Mouse (Mus musculus): ENCODE data around the gene Ppy. TPM values are rescaled to one million over a fixed set of nuclear protein-coding genes. Genes with fewer than 3 reads are reported as not detected.

Ppy gene
- polyA plus RNA-seq, 1 experiment from 2014 or later, result not detected

GRCm38 (mm10) chr11:102102485-102103258 is 1.6 kb upstream of the Ppy start:
- no peak overlapping the region for H3K9ac ChIP-seq (ENCODE audit: low read length)
- H3K27me3 ChIP-seq (ENCODE audit: control insufficient read depth, insufficient read depth, low read length), result peaks cover 32% of the 10 kb centered on the region
- no peaks in the 10 kb centered on the region for H3K36me3 ChIP-seq (ENCODE audit: control insufficient read depth, insufficient read depth, low read length)
- H3K4me2 ChIP-seq (ENCODE audit: low read depth), result 0 out of 2 replicates have a peak overlapping the region, but pooled peaks have one; percentile 0
- ATAC-seq (ENCODE audit: insufficient read depth, low FRiP score, low TSS enrichment) (no peak), DNase-seq (ENCODE audit: low spot score) (peak; percentile 83)
- peaks cover 3% of the 10 kb centered on the region; the same call in 1 of the 2 replicates for H3K4me1 ChIP-seq (ENCODE audit: control insufficient read depth, insufficient read depth, low read length)
- no peak overlapping the region for H3K27ac ChIP-seq (ENCODE audit: low read depth, low read length)
- no peak overlapping the region for H3K4me3 ChIP-seq (ENCODE audit: low read depth, low read length)
- no peaks in the 10 kb centered on the region for H3K9me3 ChIP-seq (ENCODE audit: control insufficient read depth, low read length)
- 20% methylated on average over 17 of the region's 17 CpGs for WGBS

DNA sequence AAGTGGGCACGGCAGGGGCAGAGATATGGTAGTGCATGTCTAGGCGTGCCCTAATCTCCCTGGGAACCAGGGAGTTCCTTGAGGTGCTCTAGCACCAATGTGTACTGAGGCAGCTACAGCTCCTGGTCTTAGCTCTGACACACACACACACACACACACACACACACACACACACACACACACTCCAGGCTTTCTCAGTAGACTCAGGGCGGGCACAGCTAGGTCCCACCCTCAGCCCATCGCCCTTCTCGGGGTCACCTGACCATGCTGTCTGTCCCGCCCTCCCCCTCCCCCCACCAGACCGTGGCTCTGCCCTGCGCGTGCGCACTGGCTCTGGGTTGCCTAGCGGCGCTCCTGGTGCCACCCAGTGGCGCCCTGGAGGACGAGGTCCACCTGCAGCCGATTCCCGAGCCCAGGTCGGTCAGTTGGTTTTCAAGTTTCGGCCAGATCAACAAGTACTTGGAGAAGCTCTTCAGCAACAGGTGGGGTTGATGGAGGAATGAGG is 4.2 kb downstream of the Ppy start:
- Histone ChIP-seq H3K4me2 (ENCODE audit: low read depth) (peak overlapping the region; percentile 19), H3K4me3 (ENCODE audit: low read depth, low read length) (no peak overlapping the region), H3K27ac (ENCODE audit: low read depth, low read length) (no peak overlapping the region), H3K9me3 (ENCODE audit: control insufficient read depth, low read length) (no peaks in the 10 kb centered on the region), H3K27me3 (ENCODE audit: control insufficient read depth, insufficient read depth, low read length) (no peaks in the 10 kb centered on the region), H3K36me3 (ENCODE audit: control insufficient read depth, insufficient read depth, low read length) (no peaks in the 10 kb centered on the region), H3K4me1 (ENCODE audit: control insufficient read depth, insufficient read depth, low read length) (no peaks in the 10 kb centered on the region), H3K9ac (ENCODE audit: low read length) (peak overlapping the region; percentile 5; the same call in 1 of the 2 replicates)
- DNase-seq (ENCODE audit: low spot score), result peak; percentile 90
- peak; percentile 77 for ATAC-seq (ENCODE audit: insufficient read depth, low FRiP score, low TSS enrichment)
- WGBS, result 9% methylated on average over 16 of the region's 18 CpGs

DNA sequence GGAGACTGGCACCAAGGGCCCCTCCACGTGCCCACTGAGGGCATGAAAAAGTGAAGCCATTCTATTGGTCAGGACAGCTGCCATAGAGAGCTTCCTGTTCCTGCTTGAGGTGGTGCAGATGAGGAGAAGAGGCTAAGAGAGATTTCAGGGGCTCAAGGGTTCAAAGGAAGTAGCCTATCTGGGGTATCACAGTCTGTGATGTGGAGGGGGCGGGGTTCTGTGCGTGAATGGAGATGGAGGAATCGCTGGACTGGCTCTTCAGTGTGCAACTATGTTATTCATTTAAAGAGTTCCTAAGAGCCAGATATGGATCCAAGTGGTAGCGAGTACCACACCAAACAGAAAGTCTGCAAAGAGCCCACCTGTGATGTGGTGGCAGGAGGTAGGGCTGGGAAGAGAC is 4.7 kb downstream of the Ppy start:
- Histone ChIP-seq H3K4me1 (ENCODE audit: control insufficient read depth, insufficient read depth, low read length) (no peaks in the 10 kb centered on the region), H3K4me3 (ENCODE audit: low read depth, low read length) (no peak overlapping the region), H3K27me3 (ENCODE audit: control insufficient read depth, insufficient read depth, low read length) (no peaks in the 10 kb centered on the region), H3K27ac (ENCODE audit: low read depth, low read length) (no peak overlapping the region), H3K9me3 (ENCODE audit: control insufficient read depth, low read length) (no peaks in the 10 kb centered on the region), H3K9ac (ENCODE audit: low read length) (peak overlapping the region; percentile 5; the same call in 1 of the 2 replicates), H3K36me3 (ENCODE audit: control insufficient read depth, insufficient read depth, low read length) (no peaks in the 10 kb centered on the region), H3K4me2 (ENCODE audit: low read depth) (peak overlapping the region; percentile 19)
- ATAC-seq (ENCODE audit: insufficient read depth, low FRiP score, low TSS enrichment), result no peak
- 79% methylated on average over 5 of the region's 5 CpGs for WGBS
- no peak for DNase-seq (ENCODE audit: low spot score)

GRCm38 (mm10) chr11:102095676-102096075 is 5.4 kb downstream of the Ppy start:
- Histone ChIP-seq H3K4me1 (ENCODE audit: control insufficient read depth, insufficient read depth, low read length) (no peaks in the 10 kb centered on the region), H3K4me3 (ENCODE audit: low read depth, low read length) (no peak overlapping the region), H3K4me2 (ENCODE audit: low read depth) (no peak overlapping the region), H3K27ac (ENCODE audit: low read depth, low read length) (no peak overlapping the region), H3K27me3 (ENCODE audit: control insufficient read depth, insufficient read depth, low read length) (no peaks in the 10 kb centered on the region), H3K36me3 (ENCODE audit: control insufficient read depth, insufficient read depth, low read length) (no peaks in the 10 kb centered on the region), H3K9me3 (ENCODE audit: control insufficient read depth, low read length) (no peaks in the 10 kb centered on the region), H3K9ac (ENCODE audit: low read length) (no peak overlapping the region)
- WGBS, result 80% methylated on average over 3 of the region's 3 CpGs
- ATAC-seq (ENCODE audit: insufficient read depth, low FRiP score, low TSS enrichment) (no peak), DNase-seq (ENCODE audit: low spot score) (no peak)

DNA sequence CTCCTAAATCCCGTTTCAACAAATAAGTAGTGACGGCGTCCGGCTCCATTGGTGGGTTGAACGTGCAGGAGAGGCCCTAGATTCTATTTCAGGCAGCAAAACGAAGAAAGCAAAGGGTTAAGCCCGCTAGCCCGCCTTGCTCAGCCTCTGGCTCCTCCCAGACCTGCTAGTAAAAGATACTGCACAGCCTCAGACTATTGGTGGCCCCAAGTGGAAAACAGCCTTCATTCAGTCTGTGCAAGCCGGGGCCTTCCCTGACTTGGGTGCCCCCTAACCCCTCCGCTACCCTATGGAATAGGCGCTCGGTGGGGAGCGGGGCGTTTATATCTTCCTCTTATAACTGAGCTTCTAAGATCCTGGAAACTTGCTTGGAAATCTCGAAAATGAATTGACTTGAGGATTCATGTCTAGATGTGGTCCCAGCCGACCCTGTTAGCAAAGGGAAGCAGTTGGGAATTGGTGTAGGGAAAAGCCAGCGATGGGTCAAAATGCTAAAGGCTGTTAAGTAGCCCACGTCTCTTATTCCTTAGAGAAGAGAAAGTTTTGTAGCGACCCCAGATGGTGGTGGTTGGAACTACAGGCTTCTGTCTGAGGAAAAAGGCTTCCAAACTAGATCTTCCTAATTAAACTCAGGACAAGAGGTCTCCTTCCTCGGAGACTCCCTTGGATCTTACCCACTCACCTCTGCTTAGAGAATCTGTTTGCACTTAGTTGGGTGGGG is 11.9 kb downstream of the Ppy start:
- Histone ChIP-seq H3K4me3 (ENCODE audit: low read depth, low read length) (peak overlapping the region; percentile 71), H3K27me3 (ENCODE audit: control insufficient read depth, insufficient read depth, low read length) (no peaks in the 10 kb centered on the region), H3K4me1 (ENCODE audit: control insufficient read depth, insufficient read depth, low read length) (peaks cover 9% of the 10 kb centered on the region), H3K27ac (ENCODE audit: low read depth, low read length) (peak overlapping the region; percentile 82), H3K4me2 (ENCODE audit: low read depth) (peak overlapping the region; percentile 87), H3K9me3 (ENCODE audit: control insufficient read depth, low read length) (no peaks in the 10 kb centered on the region), H3K36me3 (ENCODE audit: control insufficient read depth, insufficient read depth, low read length) (no peaks in the 10 kb centered on the region), H3K9ac (ENCODE audit: low read length) (peak overlapping the region; percentile 64; the same call in 1 of the 2 replicates)
- peak; percentile 85 for DNase-seq (ENCODE audit: low spot score)
- peak; percentile 25; the same call in 1 of the 2 replicates for ATAC-seq (ENCODE audit: insufficient read depth, low FRiP score, low TSS enrichment)
- under 1% methylated on average over 20 of the region's 20 CpGs for WGBS

DNA sequence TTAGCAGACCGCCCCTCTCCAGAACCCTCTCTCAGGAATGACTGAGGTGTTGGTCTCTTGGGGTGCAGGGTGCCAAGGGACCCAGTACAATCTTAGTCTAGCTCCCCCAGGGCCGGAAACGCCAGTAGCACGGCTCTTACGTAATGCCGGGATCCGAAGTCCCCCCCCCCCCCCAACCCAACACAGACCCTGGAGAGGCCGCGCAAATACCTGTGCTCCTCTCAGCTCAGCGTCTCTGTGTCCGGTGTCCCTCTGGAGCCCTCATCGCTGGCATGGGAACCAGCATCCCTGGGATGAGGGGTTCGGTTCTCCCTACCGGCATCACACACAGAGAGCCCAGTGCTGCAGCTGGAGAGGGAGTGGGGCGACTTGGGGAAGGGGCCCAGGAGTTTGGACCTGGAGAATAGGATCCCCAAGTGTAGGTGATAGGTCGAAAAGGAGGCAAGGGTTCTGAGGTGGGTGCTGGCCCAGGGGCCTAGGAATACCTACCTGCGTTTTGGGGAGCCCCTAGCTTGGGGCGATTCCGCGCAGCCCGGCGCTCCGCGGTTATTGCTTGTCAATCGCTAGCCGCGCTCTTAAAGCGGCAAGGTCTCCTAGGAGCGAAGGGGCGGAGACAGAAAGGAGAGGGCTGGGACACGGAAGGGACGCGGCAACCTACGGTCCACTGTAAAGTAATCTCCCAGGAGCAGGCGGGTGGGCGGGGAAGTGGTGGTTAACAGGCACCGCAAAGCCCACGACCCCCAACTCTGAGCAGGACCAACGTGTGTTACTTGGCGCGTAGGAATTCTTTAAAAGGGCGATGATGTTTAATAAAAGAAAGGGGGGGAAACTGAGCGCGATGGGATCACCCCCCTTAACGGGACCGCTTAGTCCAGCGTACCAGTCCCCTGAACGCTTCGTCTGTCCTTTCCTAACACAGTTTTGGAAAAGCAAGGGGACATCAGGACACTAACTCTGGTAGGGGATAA is 12.9 kb downstream of the Ppy start, which contains the start of gene Mpp2:
Gene Mpp2 (minus strand): TSS at position 585 of the 968 bp plus-strand sequence.
- H3K36me3 ChIP-seq (ENCODE audit: control insufficient read depth, insufficient read depth, low read length), result no peaks in the 10 kb centered on the region
- WGBS, result 0% methylated on average over 49 of the region's 49 CpGs
- ATAC-seq (ENCODE audit: insufficient read depth, low FRiP score, low TSS enrichment), result peak; percentile 43
- peaks cover 9% of the 10 kb centered on the region for H3K4me1 ChIP-seq (ENCODE audit: control insufficient read depth, insufficient read depth, low read length)
- no peaks in the 10 kb centered on the region for H3K9me3 ChIP-seq (ENCODE audit: control insufficient read depth, low read length)
- peak within 1 kb of the TSS; percentile 71 for H3K4me3 ChIP-seq (ENCODE audit: low read depth, low read length)
- H3K4me2 ChIP-seq (ENCODE audit: low read depth), result peak within 1 kb of the TSS; percentile 87
- DNase-seq (ENCODE audit: low spot score), result peak; percentile 87
- peak within 1 kb of the TSS; percentile 82 for H3K27ac ChIP-seq (ENCODE audit: low read depth, low read length)
- H3K27me3 ChIP-seq (ENCODE audit: control insufficient read depth, insufficient read depth, low read length), result no peaks in the 10 kb centered on the region
- peak within 1 kb of the TSS; percentile 73 for H3K9ac ChIP-seq (ENCODE audit: low read length)

DNA sequence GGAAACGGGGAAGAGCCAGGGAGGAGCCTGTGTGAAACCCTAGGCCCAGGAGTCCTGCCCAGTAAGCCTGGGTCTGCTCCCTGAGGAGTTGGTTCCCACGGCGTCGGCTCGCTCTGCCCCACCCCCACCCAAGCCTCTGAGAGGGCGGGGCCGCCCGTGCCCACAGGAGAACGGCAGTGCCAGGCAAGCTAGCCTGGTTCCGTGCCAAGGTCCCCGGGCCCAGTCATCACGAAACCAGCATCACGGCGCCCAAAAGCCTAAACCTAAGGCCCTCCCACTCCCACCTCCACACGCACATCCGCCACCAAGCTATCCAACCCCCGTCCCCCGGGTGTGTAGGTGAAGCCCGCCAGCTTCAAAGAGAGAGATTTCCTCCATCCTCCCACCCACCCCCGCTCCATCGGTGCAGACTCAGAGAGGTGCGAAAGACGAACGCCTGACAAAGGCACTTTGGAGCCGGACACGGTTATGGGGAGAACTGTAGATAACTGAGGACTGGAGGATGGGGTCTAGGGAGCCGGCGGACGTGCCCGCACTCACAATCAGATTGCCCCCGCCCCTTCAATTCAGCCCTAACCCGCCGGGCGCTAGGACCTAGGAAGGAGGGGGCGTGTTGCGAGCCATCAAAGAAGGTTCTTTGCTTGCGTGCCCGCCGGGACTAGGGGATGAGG is 13.9 kb downstream of the Ppy start:
- H3K4me3 ChIP-seq (ENCODE audit: low read depth, low read length), result peak overlapping the region; percentile 71
- H3K36me3 ChIP-seq (ENCODE audit: control insufficient read depth, insufficient read depth, low read length), result no peaks in the 10 kb centered on the region
- DNase-seq (ENCODE audit: low spot score) (peak; percentile 92), ATAC-seq (ENCODE audit: insufficient read depth, low FRiP score, low TSS enrichment) (peak; percentile 77)
- H3K9ac ChIP-seq (ENCODE audit: low read length), result peak overlapping the region; percentile 73
- no peaks in the 10 kb centered on the region for H3K27me3 ChIP-seq (ENCODE audit: control insufficient read depth, insufficient read depth, low read length)
- H3K27ac ChIP-seq (ENCODE audit: low read depth, low read length), result peak overlapping the region; percentile 82
- peaks cover 14% of the 10 kb centered on the region for H3K4me1 ChIP-seq (ENCODE audit: control insufficient read depth, insufficient read depth, low read length)
- H3K9me3 ChIP-seq (ENCODE audit: control insufficient read depth, low read length), result no peaks in the 10 kb centered on the region
- 0% methylated on average over 39 of the region's 39 CpGs for WGBS
- H3K4me2 ChIP-seq (ENCODE audit: low read depth), result peak overlapping the region; percentile 87
